18 mouse cellular contexts compared by ENCODE assay signal in the genomic region with DNA sequence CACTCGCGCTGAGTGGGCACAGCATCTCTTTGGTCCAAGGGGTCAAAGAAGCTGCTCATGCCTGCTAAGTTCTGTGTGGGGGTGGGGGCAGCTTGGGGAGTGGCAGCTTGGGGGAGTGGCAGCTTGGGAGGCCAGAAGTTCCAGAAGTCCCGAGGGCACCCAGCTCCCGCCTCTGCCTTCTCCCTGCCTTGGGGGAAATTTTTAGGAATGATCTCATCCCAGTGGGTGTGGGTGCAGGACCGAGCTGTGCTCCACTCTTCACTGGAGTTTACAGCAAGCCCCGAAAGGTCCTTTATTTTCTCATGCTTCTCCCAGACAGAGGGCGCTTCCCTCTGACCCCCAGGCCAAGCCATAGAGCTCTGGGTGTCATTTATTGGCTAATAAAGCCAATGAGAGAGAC.
"Had no signal": no experiment of that assay in that cellular context is flagged by ENCODE, and none has a peak within 500 bp of the region (broad histone marks: within the 10 kb centered on the region; RNA-seq: fewer than 3 reads in every experiment).

No protein-coding gene starts in this region.

- H3K27ac ChIP-seq: liver, embryonic 15.5 days; lung, embryonic 15.5 days; macrophage; midbrain, embryonic 13.5 days; midbrain, embryonic 15.5 days; neural tube, embryonic 13.5 days; neural tube, embryonic 15.5 days; stomach, embryonic 15.5 days; stomach, postnatal 0 days had no signal

- H3K4me1 ChIP-seq: liver, embryonic 15.5 days; midbrain, embryonic 15.5 days had no signal

- H3K4me2 ChIP-seq: liver, embryonic 15.5 days; lung, embryonic 15.5 days; midbrain, embryonic 11.5 days; midbrain, embryonic 13.5 days; midbrain, embryonic 15.5 days; neural tube, embryonic 13.5 days; neural tube, embryonic 15.5 days; stomach, embryonic 15.5 days had no signal

- H3K9me3 ChIP-seq: liver, embryonic 15.5 days; lung, embryonic 15.5 days; megakaryocyte, embryonic 14.5 days; midbrain, embryonic 13.5 days; midbrain, embryonic 15.5 days; neural tube, embryonic 13.5 days; neural tube, embryonic 15.5 days; stomach, embryonic 15.5 days had no signal

- H3K27me3 ChIP-seq: midbrain, embryonic 13.5 days; midbrain, embryonic 15.5 days; neural tube, embryonic 13.5 days; neural tube, embryonic 15.5 days; stomach, embryonic 15.5 days had no signal

- DNase-seq: liver, postnatal 0 days; lung, adult 2 months; right cerebral cortex, postnatal 25 days; thymus, adult 2 months; thymus, postnatal 25 days; thymus, postnatal 4 days had no signal

- H3K36me3 ChIP-seq: liver, embryonic 15.5 days; lung, embryonic 15.5 days; midbrain, embryonic 13.5 days; midbrain, embryonic 15.5 days; neural tube, embryonic 13.5 days; neural tube, embryonic 15.5 days; stomach, embryonic 15.5 days had no signal

- ATAC-seq: liver, postnatal 0 days; lung, postnatal 0 days; midbrain, embryonic 13.5 days; midbrain, embryonic 15.5 days had no signal

- H3K4me3 ChIP-seq: liver, embryonic 15.5 days; lung, embryonic 15.5 days; megakaryocyte, embryonic 14.5 days; midbrain, embryonic 13.5 days; midbrain, embryonic 15.5 days; neural tube, embryonic 13.5 days; neural tube, embryonic 15.5 days; stomach, embryonic 15.5 days had no signal

- H3K9ac ChIP-seq: liver, embryonic 15.5 days; liver, postnatal 0 days; lung, embryonic 15.5 days; midbrain, embryonic 13.5 days; midbrain, embryonic 15.5 days; neural tube, embryonic 13.5 days; neural tube, embryonic 15.5 days; stomach, embryonic 15.5 days had no signal
